Mouse (Mus musculus): ENCODE data around the gene Aatf. TPM values are rescaled to one million over a fixed set of nuclear protein-coding genes. Genes with fewer than 3 reads are reported as not detected.

The Aatf gene
- polyA plus RNA-seq, 1 experiment from 2014 or later, result 51.7 TPM

DNA sequence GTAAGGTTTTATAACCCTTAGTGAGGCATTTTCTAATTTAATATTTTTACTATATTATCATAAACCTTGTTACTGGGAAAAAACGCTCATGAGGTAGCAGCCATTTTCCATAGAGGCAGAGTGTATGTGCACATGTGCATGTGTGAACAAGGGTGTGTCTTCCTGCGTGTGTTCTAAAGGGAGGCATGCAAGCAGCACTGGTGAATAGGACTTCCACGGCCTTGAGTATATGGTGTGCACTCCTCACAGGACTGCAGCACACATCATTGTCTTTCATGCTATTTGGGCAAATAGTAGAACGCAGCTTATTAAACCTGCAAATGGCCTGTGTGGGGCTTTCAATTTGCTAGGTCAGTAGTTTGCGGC is 86.7 kb downstream of the Aatf start:
- H3K4me1 ChIP-seq (replicated peaks), result peaks cover 47% of the 10 kb centered on the region
- H3K9ac ChIP-seq, result no peak overlapping the region
- no peak overlapping the region for H3K4me2 ChIP-seq
- H3K27me3 ChIP-seq, result no peaks in the 10 kb centered on the region
- no peaks in the 10 kb centered on the region for H3K9me3 ChIP-seq
- no peak for ATAC-seq (ENCODE audit: low read depth)
- peak overlapping the region; percentile 52; the same call in 1 of the 2 replicates for H3K27ac ChIP-seq (replicated peaks)
- no peaks in the 10 kb centered on the region for H3K36me3 ChIP-seq
- H3K4me3 ChIP-seq, result no peak overlapping the region
- 74% methylated on average over 5 of the region's 5 CpGs for WGBS

DNA sequence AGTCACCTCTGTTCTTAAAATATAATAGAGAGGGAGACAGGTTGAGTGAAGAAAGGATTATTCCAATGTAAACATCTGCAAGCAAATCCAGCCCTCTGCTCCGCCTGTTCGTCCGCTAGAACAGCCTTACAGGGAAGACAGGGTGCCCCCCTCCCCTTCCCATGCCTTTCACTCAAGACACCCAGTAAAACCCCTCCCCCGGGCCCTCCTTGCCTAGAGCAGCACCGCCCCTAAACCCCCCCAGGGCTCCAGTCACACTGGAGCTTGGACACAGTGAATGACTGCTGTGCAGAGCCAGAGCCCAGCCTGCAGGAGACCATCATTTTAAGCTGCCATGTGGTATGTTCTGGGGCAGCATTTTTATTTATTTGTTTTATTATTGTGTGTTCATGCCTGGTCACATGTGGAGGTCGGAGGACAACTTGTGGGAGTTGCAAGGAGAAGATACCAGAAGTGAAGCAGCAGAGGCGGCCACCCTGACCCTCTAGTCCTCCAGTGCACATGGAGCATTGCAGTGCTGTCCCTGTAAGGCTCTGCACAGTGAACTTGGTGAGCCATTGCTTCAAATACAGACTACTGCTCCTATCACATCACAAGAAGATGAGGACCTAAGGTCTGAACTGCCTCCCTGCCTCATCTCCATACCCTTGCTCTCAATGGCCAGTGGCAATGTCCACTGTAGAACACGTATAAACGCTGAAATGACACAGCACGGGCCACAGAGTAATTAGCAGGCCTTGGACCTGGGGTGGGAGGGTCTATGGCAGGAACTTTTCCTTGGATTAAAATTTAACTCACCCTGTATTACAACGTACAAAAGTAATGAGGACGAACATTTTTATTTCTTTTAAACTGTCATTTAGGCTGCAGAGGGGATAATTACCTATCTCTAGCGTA is 87.3 kb downstream of the Aatf start:
- no peak overlapping the region for H3K4me3 ChIP-seq
- no peaks in the 10 kb centered on the region for H3K36me3 ChIP-seq
- ATAC-seq (ENCODE audit: low read depth), result peak; percentile 34; the same call in 1 of the 2 replicates
- 55% methylated on average over 13 of the region's 13 CpGs for WGBS
- H3K4me1 ChIP-seq (replicated peaks), result peaks cover 48% of the 10 kb centered on the region
- H3K9me3 ChIP-seq, result no peaks in the 10 kb centered on the region
- H3K9ac ChIP-seq, result 0 out of 2 replicates have a peak overlapping the region, but pooled peaks have one; percentile 31
- H3K27me3 ChIP-seq, result no peaks in the 10 kb centered on the region
- no peak overlapping the region for H3K4me2 ChIP-seq
- peak overlapping the region; percentile 59 for H3K27ac ChIP-seq (replicated peaks)

DNA sequence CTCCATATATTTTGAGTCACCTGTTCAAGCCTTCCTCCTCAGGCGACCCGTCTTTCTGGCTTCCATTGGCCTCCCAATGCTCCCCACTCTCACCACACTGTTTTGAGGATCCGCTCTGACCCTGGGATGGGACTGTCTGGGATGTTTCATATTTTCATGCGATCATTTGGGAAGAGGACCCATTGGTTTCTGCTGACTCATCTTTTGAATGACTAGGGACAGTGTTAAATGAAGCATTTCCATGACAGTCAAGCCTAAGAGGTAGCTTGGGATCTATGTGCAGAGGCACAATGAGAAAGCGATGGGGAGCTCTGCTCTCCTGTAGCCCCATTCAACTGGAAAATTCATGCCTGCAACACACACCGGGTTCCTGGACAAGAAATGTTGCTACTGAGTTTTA is 92.5 kb downstream of the Aatf start:
- no peak for ATAC-seq (ENCODE audit: low read depth)

DNA sequence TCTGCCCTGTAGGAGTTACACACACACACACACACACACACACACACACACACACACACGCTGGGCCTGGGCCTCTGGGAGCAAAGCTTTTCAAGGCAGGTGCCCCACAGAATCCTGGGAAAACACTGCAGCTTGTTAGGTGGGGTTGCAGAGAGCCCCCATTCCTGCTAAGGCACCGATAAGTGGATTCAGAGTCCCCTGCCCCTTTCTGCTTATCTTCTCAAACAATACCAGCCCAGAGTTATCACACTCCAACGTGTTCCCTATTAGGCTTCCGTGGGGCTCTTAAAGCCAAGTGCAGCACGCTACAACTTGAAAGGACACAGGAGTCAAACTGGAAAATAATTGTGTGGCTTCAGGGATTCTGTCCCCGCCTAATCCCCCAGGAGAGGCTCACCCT is 100.2 kb downstream of the Aatf start:
- Histone ChIP-seq H3K27ac (replicated peaks) (peak overlapping the region; percentile 73; the same call in 1 of the 2 replicates), H3K4me1 (replicated peaks) (peaks cover 29% of the 10 kb centered on the region), H3K9me3 (no peaks in the 10 kb centered on the region), H3K36me3 (no peaks in the 10 kb centered on the region), H3K9ac (0 out of 2 replicates have a peak overlapping the region, but pooled peaks have one; percentile 3), H3K27me3 (no peaks in the 10 kb centered on the region), H3K4me3 (no peak overlapping the region), H3K4me2 (no peak overlapping the region)
- no peak for ATAC-seq (ENCODE audit: low read depth)
- 72% methylated on average over 6 of the region's 6 CpGs for WGBS

More for the DNA sequence above, 92.5 kb downstream of the Aatf start:
- no peak overlapping the region for H3K4me3 ChIP-seq
- no peaks in the 10 kb centered on the region for H3K36me3 ChIP-seq
- peaks cover 24% of the 10 kb centered on the region for H3K4me1 ChIP-seq (replicated peaks)
- WGBS, result 90% methylated on average over 6 of the region's 6 CpGs
- no peak overlapping the region for H3K27ac ChIP-seq (replicated peaks)
- H3K4me2 ChIP-seq, result no peak overlapping the region
- H3K27me3 ChIP-seq, result no peaks in the 10 kb centered on the region
- H3K9me3 ChIP-seq, result no peaks in the 10 kb centered on the region
- H3K9ac ChIP-seq, result no peak overlapping the region

DNA sequence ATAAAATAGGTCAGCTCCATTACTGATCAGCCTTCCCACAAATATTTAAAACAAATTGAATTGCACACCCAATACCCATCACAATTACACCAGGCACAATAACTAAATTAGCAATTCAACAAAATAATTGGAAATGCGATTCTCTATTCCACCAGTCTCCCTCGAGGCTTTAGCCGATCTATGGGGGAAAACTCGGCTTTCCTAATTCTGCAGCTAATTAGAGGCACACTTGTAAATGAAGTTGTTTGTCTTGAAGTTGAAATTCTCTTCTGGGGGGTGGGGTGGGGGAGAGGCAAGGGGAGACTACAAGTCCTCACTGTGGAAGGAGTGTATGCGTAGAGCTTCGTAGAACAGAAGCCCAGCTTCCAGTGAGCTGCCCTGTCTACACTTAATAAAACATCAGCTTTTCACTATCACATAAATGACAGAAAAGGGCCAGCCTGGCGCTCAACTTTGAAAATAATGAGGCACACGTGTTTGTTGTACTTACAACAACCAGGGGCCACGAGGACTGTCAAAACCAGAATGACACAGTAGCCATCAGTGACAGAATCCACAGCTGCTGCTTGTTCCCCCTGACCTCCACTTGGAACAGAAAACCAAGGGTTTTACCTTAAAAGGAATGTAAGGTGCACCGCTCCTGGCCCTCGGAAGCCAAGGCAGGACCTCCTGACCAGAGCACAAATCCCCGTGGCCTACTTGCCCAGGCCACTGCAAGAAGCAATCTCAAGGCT is 101.0 kb downstream of the Aatf start:
- H3K27me3 ChIP-seq, result no peaks in the 10 kb centered on the region
- no peak for ATAC-seq (ENCODE audit: low read depth)
- H3K36me3 ChIP-seq, result no peaks in the 10 kb centered on the region
- no peak overlapping the region for H3K4me3 ChIP-seq
- 53% methylated on average over 12 of the region's 12 CpGs for WGBS
- H3K4me2 ChIP-seq, result no peak overlapping the region
- H3K9ac ChIP-seq, result 0 out of 2 replicates have a peak overlapping the region, but pooled peaks have one; percentile 3
- H3K27ac ChIP-seq (replicated peaks), result peak overlapping the region; percentile 73
- peaks cover 29% of the 10 kb centered on the region for H3K4me1 ChIP-seq (replicated peaks)
- no peaks in the 10 kb centered on the region for H3K9me3 ChIP-seq

DNA sequence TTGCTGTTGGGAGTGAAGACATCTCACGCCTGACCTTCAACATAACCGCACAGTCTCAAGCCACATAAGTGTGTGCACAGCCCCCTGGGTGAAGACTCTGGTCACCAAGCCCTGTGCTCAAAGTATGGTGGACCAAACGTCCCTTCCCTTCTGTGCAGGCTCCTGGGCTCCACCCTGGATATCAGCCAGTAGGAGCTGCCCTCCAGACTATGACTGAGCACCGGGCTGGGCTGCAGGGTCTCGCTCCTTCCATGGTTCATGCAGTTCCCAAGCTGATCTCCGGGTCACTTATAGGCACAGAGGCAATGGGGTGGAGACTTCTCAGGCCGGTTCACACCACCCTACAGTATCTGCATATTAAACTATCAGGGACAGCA is 101.7 kb downstream of the Aatf start:
- Histone ChIP-seq H3K36me3 (no peaks in the 10 kb centered on the region), H3K9me3 (no peaks in the 10 kb centered on the region; the same call in 1 of the 2 replicates), H3K27me3 (no peaks in the 10 kb centered on the region), H3K4me2 (no peak overlapping the region), H3K9ac (no peak overlapping the region), H3K4me3 (no peak overlapping the region), H3K4me1 (replicated peaks) (peaks cover 29% of the 10 kb centered on the region), H3K27ac (replicated peaks) (peak overlapping the region; percentile 34; the same call in 1 of the 2 replicates)
- peak; percentile 59; the same call in 1 of the 2 replicates for ATAC-seq (ENCODE audit: low read depth)
- 63% methylated on average over 7 of the region's 7 CpGs for WGBS

DNA sequence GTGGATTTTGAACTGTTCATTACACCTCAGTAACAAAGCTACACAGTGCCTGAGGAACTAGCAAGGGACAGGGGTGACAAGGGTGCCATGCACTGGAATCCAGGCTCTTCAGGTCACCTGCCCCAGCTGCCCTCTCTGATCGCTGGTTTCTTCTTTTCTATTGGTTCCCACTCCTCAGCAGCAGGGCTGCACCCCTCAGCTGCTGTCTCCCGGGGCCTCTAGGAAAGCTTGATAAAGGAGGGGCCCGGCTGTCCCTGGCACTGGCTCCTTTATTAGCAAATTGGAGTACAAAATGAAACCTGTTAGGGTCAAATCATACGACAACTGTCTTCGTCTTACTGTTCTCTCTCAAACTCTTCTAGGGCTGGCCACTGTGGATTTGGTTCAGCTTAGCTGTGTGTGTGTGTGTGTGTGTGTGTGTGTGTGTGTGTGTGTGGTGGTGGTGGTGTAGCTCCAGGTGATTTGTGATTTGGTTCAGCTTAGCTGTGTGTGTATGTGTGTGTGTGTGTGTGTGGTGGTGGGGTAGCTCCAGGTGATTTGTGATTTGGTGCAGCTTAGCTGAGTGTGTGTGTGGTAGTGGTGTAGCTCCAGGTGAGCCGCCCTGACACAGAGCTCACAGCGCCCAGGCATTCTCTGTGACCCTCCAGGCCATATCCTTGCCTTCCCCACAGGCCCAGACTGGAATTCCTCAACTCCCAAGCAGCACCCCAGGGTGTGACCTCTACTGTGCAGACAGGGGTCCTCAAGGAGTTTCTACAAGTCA is 102.3 kb downstream of the Aatf start:
- WGBS, result 63% methylated on average over 7 of the region's 7 CpGs
- no peak for ATAC-seq (ENCODE audit: low read depth)

DNA sequence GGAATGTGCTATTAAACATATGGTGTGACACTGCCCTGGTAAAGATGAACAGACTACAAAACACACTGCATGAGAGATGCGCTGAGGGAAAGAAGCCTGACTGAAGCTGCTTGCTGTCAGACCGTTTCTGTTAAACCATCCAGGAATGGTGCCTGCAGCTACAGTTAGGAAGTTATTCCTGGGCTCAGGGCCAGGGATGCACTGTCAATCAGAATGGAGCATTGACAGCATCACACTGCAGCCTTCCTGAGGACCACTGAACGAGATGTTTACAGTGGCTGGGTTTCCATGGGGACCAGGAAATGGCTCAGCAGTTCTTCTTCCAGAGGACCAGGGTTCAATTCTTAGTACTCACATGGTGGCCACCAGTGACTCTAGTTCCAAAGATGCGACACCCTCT is 102.9 kb downstream of the Aatf start:
- Histone ChIP-seq H3K27me3 (no peaks in the 10 kb centered on the region), H3K9ac (no peak overlapping the region), H3K27ac (replicated peaks) (peak overlapping the region; percentile 52; the same call in 1 of the 2 replicates), H3K9me3 (no peaks in the 10 kb centered on the region; the same call in 1 of the 2 replicates), H3K36me3 (no peaks in the 10 kb centered on the region), H3K4me3 (no peak overlapping the region), H3K4me2 (no peak overlapping the region), H3K4me1 (replicated peaks) (peaks cover 29% of the 10 kb centered on the region)
- ATAC-seq (ENCODE audit: low read depth), result no peak
- 56% methylated on average over 4 of the region's 4 CpGs for WGBS

More for the DNA sequence above, 102.3 kb downstream of the Aatf start:
- no peak overlapping the region for H3K9ac ChIP-seq
- peaks cover 29% of the 10 kb centered on the region for H3K4me1 ChIP-seq (replicated peaks)
- no peak overlapping the region for H3K4me3 ChIP-seq
- H3K27me3 ChIP-seq, result no peaks in the 10 kb centered on the region
- no peaks in the 10 kb centered on the region for H3K36me3 ChIP-seq
- no peaks in the 10 kb centered on the region; the same call in 1 of the 2 replicates for H3K9me3 ChIP-seq
- H3K27ac ChIP-seq (replicated peaks), result peak overlapping the region; percentile 34; the same call in 1 of the 2 replicates
- H3K4me2 ChIP-seq, result no peak overlapping the region

DNA sequence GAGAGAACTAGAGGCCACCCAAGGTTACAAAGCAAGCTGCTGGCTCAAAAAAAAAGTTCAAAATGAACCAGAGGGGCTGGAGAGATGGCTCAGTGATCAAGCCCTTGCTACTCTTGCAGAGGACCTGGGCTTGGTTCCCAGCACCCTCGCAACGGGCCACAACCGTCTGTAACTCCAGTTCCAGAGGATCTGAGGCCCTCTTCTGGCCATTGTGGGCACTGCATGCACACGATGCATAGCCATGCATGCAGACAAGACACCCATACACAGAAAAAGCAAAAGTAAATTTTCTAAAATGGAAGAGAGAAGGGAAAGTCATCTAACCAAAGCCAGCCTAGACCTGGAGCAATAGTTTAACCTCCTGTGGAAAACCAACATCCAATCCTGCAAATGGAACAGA is 106.6 kb downstream of the Aatf start:
- no peak for ATAC-seq (ENCODE audit: low read depth)
- Histone ChIP-seq H3K4me3 (no peak overlapping the region), H3K9ac (no peak overlapping the region), H3K4me2 (no peak overlapping the region), H3K27me3 (no peaks in the 10 kb centered on the region), H3K9me3 (no peaks in the 10 kb centered on the region; the same call in 1 of the 2 replicates), H3K4me1 (replicated peaks) (peaks cover 26% of the 10 kb centered on the region), H3K27ac (replicated peaks) (no peak overlapping the region), H3K36me3 (no peaks in the 10 kb centered on the region; the same call in 1 of the 2 replicates)
- WGBS, result 92% methylated on average over 4 of the region's 4 CpGs

DNA sequence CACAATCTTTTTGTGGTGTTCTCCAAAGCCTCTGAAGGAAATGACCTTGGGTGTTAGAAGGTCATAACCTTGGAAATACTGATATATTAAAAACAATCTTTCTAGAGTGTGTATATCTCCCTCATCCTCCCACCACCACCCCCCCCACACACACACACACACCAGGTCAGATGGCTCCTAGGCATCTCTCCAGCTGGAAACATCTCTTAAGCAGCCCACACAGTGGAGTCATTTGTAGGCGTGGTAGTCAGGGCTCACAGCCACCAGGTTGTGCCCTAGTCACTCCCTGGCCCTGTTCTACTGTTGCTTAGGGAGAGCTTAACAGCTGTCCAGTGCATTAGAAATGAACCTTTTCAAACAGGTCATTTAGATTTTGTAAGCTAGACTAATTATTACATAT is 118.3 kb downstream of the Aatf start:
- no peaks in the 10 kb centered on the region for H3K27me3 ChIP-seq
- H3K27ac ChIP-seq (replicated peaks), result no peak overlapping the region; the same call in 1 of the 2 replicates
- no peak for ATAC-seq (ENCODE audit: low read depth)
- 79% methylated on average over 1 of the region's 1 CpGs for WGBS
- H3K9me3 ChIP-seq, result no peaks in the 10 kb centered on the region
- H3K36me3 ChIP-seq, result peaks cover 31% of the 10 kb centered on the region
- H3K4me2 ChIP-seq, result no peak overlapping the region
- H3K9ac ChIP-seq, result no peak overlapping the region
- peaks cover 40% of the 10 kb centered on the region for H3K4me1 ChIP-seq (replicated peaks)
- no peak overlapping the region for H3K4me3 ChIP-seq

DNA sequence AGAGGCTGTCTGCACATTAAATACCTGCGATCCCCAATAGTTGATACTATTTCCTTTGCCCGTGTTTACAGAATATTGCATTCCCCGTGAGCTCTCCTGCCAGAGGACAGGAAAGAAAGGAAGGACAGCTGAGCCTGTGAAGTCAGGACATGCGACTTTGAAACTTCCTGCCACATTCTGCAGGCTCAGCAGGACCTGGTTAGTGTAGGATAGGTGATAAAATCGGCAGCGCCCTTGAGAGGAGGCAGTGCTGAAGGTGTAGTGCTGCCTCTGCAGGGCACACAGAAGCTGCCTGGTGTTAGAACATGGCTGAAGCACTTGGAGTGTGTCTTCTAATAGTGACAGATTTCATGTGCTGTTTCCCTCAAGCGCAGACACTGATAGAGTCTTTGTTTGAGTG is 119.8 kb downstream of the Aatf start:
- peaks cover 24% of the 10 kb centered on the region for H3K36me3 ChIP-seq
- H3K9me3 ChIP-seq, result no peaks in the 10 kb centered on the region
- ATAC-seq (ENCODE audit: low read depth), result no peak
- peaks cover 49% of the 10 kb centered on the region for H3K4me1 ChIP-seq (replicated peaks)
- no peaks in the 10 kb centered on the region for H3K27me3 ChIP-seq
- WGBS, result 74% methylated on average over 7 of the region's 7 CpGs
- H3K9ac ChIP-seq, result no peak overlapping the region
- peak overlapping the region; percentile 38 for H3K27ac ChIP-seq (replicated peaks)
- H3K4me3 ChIP-seq, result no peak overlapping the region
- H3K4me2 ChIP-seq, result no peak overlapping the region
